Mouse (Mus musculus) naive thymus-derived CD4-positive, alpha-beta T cell, adult 5 months (primary cell): ENCODE results near the gene Cltrn. TPM values are rescaled to one million over a fixed set of nuclear protein-coding genes. Genes with fewer than 3 reads are reported as not detected.

ENCODE experiments used
- polyA plus RNA-seq: library from polyadenylated mRNA; unstranded; fragments of 100-300 nt; shearing (Covaris generic); gene quantifications from one replicate; pipeline ENCODE4 v1.2.1, GENCODE M21; 2017

The Cltrn gene
- not detected for polyA plus RNA-seq

GRCm38 (mm10) chrX:164088582-164088981 is at the start of gene Cltrn:
Gene Cltrn, plus strand, starts transcription at chrX:164088830.

GRCm38 (mm10) chrX:164076040-164076775 is 12.4 kb upstream of the Cltrn start, which contains the start of gene Siah1b:
Gene Siah1b, minus strand, starts transcription at chrX:164076493.

GRCm38 (mm10) chrX:164139032-164139431 is 50.4 kb downstream of the Cltrn start, which contains the start of gene Ace2:
Gene Ace2, plus strand, starts transcription at chrX:164139332.

Other genes starting within 250 kb of the Cltrn start
- 13.5 TPM for gene Ap1s2, start 179.8 kb upstream of the Cltrn start, polyA plus RNA-seq
- 85.0 TPM for gene Zrsr2, start 130.2 kb upstream of the Cltrn start, polyA plus RNA-seq
- not detected for gene Car5b, start 60.8 kb upstream of the Cltrn start, polyA plus RNA-seq
- 5.0 TPM for gene Siah1b, start 12.3 kb upstream of the Cltrn start, polyA plus RNA-seq
- gene Ace2, start 50.5 kb downstream of the Cltrn start, polyA plus RNA-seq, result not detected
- not detected for gene Bmx, start 169.4 kb downstream of the Cltrn start, polyA plus RNA-seq
- not detected for gene Pir, start 180.5 kb downstream of the Cltrn start, polyA plus RNA-seq